Mouse (Mus musculus): ENCODE measurements around the gene Pou5f1. TPM values are rescaled to one million over a fixed set of nuclear protein-coding genes. Genes with fewer than 3 reads are reported as not detected.

Gene Pou5f1
- polyA plus RNA-seq, 1 experiment from 2014 or later: not detected

Other genes starting within 250 kb of the Pou5f1 start
- 42.9 and 43.2 TPM in 2 replicates for gene H2-D1, start 243.3 kb upstream of the Pou5f1 start, polyA plus RNA-seq (2014; fragmentation: Nextera tagmentation; extraction: Ambion mirVana)
- gene H2-Q1, start 185.6 kb upstream of the Pou5f1 start, polyA plus RNA-seq (2014; fragmentation: Nextera tagmentation; extraction: Ambion mirVana): not detected in 2 replicates
- 0.52 and 0.53 TPM in 2 replicates for gene H2-Q2, start 163.8 kb upstream of the Pou5f1 start, polyA plus RNA-seq (2014; fragmentation: Nextera tagmentation; extraction: Ambion mirVana)
- 1.5 and 2.4 TPM in 2 replicates for gene H2-Q4, start 126.4 kb upstream of the Pou5f1 start, polyA plus RNA-seq (2014; fragmentation: Nextera tagmentation; extraction: Ambion mirVana)
- gene H2-Q6, start 81.2 kb upstream of the Pou5f1 start, polyA plus RNA-seq (2014; fragmentation: Nextera tagmentation; extraction: Ambion mirVana): 0.46 and 0.60 TPM in 2 replicates
- 7.0 and 8.7 TPM in 2 replicates for gene H2-Q7, start 66.9 kb upstream of the Pou5f1 start, polyA plus RNA-seq (2014; fragmentation: Nextera tagmentation; extraction: Ambion mirVana)
- gene H2-Q10, start 35.9 kb upstream of the Pou5f1 start, polyA plus RNA-seq (2014; fragmentation: Nextera tagmentation; extraction: Ambion mirVana): 0.15 TPM in 1 of 2 replicates, not detected in the other
- 49.4 and 50.8 TPM in 2 replicates for gene Tcf19, start 10.8 kb downstream of the Pou5f1 start, polyA plus RNA-seq (2014; fragmentation: Nextera tagmentation; extraction: Ambion mirVana)
- 8.3 and 8.9 TPM in 2 replicates for gene Cchcr1, start 11.1 kb downstream of the Pou5f1 start, polyA plus RNA-seq (2014; fragmentation: Nextera tagmentation; extraction: Ambion mirVana)
- 0.67 and 0.97 TPM in 2 replicates for gene Psors1c2, start 27.2 kb downstream of the Pou5f1 start, polyA plus RNA-seq (2014; fragmentation: Nextera tagmentation; extraction: Ambion mirVana)
- gene Cdsn, start 46.1 kb downstream of the Pou5f1 start, polyA plus RNA-seq (2014; fragmentation: Nextera tagmentation; extraction: Ambion mirVana): 0.06 and 0.20 TPM in 2 replicates
- gene 2300002M23Rik, start 61.4 kb downstream of the Pou5f1 start, polyA plus RNA-seq (2014; fragmentation: Nextera tagmentation; extraction: Ambion mirVana): not detected in 2 replicates
- not detected in 2 replicates for gene Sfta2, start 95.5 kb downstream of the Pou5f1 start, polyA plus RNA-seq (2014; fragmentation: Nextera tagmentation; extraction: Ambion mirVana)
- not detected in 2 replicates for gene Gm9573, start 120.6 kb downstream of the Pou5f1 start, polyA plus RNA-seq (2014; fragmentation: Nextera tagmentation; extraction: Ambion mirVana)
- gene Mucl3, start 137.7 kb downstream of the Pou5f1 start, polyA plus RNA-seq (2014; fragmentation: Nextera tagmentation; extraction: Ambion mirVana): 0.32 TPM in 1 of 2 replicates, not detected in the other
- 6.9 and 8.7 TPM in 2 replicates for gene Vars2, start 161.6 kb downstream of the Pou5f1 start, polyA plus RNA-seq (2014; fragmentation: Nextera tagmentation; extraction: Ambion mirVana)
- gene Gtf2h4, start 167.7 kb downstream of the Pou5f1 start, polyA plus RNA-seq (2014; fragmentation: Nextera tagmentation; extraction: Ambion mirVana): 37.8 and 41.4 TPM in 2 replicates
- gene Ddr1, start 198.6 kb downstream of the Pou5f1 start, polyA plus RNA-seq (2014; fragmentation: Nextera tagmentation; extraction: Ambion mirVana): 69.9 and 78.8 TPM in 2 replicates

All from hindbrain, embryonic 11.5 days (tissue).